Mouse (Mus musculus) adrenal gland, adult 18-20 months (tissue): ENCODE results near the gene Mrpl58. TPM values are rescaled to one million over a fixed set of nuclear protein-coding genes. Genes with fewer than 3 reads are reported as not detected.

Experiments used
- DNase-seq, 2 experiments: peaks; one replicate each; pipeline ENCODE4 v3.0.0; 2021 to 2022; ENCODE audit warnings: low spot score in 2 of 2
- total RNA-seq, 2 experiments: library from RNA; stranded (reverse); gene quantifications; 1 replicate in 1 of 2; 2 replicates in 1 of 2; pipeline ENCODE4 v1.2.3; 2021

Gene Mrpl58
- total RNA-seq, 2 experiments from 2014 or later = 133 to 137 TPM

DNA sequence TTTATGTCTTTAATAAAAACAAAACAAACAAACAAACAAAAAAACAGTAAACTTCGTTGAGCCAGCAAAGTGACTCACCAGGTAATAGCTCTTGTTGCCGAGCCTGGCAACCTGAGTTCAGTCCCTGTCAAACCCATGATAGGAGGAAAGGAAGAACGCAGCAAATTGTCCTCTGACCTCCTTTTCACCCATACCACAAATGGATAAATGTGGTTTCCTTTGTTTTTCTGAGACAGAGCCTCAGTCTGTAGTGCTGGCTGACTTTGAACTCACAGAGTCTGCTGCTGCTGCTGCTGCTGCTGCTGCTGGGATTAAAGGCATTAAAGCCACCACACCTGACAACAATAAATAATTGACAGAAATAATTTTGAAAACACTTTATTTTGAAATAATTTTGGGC is 19.5 kb downstream of the Mrpl58 start:
- DNase-seq = no peak

DNA sequence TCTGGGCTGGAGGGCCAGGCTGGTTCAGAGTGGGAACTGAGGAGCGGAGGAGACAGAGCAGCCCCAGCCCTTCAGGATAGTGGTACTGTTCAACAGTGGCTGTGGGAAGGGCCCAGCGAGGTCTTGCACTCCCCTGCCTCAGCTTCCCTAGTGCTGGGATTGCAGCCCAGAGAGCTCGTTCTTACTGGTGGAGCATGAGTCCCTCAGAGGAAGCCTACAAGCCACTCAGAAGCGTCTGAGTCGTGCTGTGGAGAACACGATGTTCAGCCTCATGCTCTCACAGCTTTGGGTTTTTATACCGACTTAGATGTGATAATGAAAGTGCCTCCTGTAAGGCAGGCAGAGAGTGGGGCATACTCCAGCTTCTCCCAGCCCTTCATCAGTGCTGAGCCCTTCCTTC is 21.1 kb downstream of the Mrpl58 start:
- no peak for DNase-seq

DNA sequence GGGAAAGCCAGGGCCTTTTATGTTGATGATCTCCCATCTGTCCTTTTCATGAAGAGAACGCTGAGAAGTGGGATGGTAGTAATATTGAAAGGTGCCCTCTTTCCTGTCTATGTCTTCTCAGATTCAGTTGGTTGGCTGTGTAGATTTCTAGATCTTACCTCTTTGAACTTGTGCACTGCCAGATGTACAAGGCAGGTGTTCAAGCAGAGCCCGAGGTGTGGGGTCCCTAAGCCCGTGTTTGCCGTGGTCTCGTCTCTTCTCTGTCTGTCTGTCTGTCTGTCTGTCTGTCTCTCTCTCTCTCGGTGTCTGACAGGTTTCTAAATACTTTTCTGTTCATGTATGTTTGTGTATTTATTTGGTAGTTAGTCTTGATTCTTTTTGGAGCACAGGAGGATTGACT is 22.1 kb downstream of the Mrpl58 start:
- no peak for DNase-seq

DNA sequence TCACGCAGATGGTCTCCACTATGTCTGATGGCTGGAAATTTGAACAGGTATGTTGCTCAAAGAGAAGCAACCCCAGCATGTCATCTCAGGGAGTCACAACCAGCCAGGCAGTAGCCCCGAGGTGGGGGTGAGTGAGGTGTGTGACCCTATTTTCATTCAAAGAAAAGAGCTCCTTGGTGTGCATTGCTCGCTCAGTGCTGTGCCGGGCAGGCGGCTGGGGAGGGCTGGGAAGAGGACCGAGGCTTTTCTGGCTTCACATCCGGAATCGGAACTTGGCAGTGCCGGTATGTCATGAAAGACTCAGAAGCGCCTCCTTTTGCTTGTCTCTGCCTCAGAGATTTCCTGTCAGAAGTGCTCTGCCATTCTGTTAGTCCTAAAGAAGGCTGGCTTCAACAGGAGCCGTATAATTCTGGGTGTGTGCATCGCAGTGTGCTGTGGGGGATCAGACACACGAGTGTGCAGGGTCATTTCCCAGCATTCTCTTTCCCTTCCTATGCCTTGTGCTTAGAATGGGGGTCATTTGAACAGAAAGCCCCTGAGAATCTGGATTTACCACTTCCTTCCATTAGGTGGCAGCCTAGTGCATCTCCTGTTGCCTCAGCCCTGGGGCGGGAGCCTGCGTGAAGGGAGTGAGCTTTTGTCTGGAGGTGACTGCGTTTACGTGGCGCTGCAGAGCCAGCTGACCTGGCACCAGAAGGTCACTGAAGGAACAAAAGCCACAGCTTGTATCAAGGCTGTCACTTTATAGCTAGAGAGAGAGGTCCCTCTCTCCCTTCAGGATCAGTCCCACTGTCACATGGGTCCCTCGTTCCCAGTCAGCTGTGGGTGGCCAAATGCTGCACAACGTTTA is 24.2 kb downstream of the Mrpl58 start:
- DNase-seq = peak; percentile 48 to 58

DNA sequence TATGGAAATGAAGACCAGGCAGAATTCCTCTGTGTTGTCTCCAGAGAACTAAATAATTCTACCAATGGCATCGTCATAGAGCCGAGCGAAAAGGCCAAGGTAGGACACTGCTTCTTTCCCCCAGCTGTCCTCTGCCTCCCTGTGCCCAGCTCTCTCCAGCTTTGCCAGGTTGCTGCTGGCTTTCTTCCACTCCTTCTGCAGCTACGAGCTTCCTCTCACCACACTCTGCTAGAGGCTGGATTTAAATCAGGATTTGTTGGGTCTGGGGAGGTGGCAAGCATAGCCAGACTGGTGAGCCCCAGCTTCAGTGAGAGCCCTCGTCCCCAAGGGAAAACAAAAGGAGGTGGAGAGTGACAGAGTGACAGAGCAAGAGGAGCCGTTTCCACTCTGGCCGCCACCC is 25.8 kb downstream of the Mrpl58 start:
- no peak for DNase-seq

DNA sequence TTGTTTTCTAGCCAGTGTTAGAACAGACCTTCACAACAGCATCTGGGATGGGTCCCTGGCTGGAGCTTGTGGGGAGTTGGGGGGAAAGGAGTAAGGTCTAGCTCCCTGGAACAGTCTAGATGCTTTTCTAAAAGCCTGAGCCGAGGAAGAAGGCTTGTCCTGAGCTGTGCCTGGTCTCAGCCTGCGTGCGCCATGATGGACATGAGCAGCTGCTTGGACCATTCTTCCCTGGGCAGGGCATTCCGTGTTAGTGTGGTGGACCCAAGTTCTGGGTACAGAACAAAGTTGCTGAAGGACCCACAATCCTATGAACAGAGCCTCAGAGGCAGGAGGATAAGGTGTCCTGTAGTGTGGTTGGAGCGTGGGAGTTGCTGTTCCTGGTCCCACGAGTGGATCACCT is 27.0 kb downstream of the Mrpl58 start:
- no peak for DNase-seq

DNA sequence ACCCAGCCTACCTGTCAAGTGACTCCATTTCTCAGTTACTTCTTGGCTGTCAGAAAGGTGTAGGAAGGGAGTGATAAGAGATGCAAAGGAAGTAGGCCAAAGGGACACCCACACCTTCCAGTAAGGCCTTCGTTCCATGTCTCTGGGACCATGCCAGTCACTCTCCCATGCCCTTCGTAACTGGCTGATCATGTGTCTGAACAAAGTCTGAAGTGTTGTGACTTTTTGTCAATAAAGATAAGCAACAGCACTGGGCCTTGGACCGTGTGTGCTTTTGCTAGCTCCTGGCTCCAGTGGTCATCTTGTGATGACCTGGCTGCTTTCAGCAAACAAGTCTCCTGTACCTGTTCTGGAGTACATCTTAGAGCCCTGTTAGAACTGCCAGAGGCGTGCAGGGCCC is 29.3 kb downstream of the Mrpl58 start:
- no peak for DNase-seq

DNA sequence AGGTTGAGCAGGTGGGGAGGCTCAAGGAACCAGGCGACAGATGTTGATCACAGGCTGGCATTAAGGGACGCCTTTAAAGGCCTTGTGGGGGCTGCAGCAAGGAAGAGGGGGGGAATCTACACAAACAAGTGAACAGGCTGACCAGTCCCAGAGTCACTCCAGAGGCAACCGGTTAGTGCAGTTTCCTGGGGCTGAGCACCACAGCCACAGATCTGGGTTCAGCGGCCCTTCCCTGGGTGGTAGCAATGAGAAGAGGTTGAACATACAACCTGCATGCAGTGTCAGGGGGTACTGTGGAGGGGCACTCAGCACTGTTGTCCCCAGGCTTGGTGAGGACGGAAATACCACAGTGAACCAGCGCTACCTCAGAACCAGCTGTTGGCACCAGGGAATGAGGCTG is 29.8 kb downstream of the Mrpl58 start:
- no peak for DNase-seq

DNA sequence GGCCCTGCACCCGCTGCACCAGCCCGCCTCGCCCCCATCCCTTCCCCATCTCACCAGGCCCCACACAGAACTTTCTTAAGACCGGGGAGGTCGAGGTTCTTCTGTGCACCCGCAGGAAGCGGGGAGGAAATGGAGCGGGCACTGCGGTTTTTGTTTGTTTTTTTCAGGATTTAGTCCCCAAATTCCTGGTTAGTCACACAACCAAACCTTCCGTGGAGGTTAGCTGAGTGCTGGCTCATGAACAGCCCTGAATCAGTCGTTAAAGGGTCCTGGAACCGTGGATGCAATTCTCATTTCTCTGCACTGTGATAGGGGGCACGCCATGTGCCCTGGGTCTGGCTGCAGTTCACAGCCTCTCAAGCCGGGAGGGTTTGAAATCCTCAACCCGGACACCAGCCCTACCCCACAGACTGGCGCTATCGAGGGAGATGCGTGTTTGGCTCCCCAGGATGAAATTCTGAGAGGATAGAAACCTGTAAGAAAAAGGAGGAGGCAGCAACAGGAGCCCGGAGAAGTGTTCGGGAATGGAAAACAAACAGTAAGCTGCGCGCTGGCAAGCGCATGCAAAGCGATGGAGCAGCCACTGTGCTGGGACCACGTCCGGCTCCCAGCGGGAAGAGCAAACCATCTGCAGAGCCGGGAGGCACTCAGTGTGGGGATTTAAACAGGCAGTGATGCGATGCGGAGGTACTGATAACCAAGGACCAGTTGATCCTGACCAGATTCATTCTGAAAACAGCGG is 32.2 kb downstream of the Mrpl58 start:
- DNase-seq = no peak

DNA sequence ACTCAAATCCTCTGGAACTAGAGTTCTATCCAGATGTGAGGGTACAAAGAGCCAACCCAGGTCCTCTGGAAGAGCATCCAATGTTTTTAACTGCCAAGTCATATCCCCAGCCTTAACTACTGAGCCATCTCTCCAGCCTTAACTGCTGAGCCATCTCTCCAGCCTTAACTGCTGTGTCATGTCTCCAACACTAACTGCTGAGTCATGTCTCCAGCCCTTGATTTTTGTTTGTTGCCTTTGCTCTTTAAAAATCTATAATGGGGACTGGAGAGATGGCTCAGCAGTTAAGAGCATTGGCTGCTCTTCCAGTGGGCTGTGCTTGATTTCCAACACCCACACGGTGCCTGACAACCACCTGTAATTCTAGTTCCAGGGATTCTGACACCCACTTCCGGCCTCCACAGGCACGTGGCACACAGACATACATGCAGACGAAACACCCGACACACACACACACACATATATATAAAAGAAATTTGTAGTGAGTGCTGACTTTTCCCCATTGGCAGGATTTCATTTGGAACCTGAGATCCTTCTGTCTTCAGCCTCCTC is 34.1 kb downstream of the Mrpl58 start:
- no peak for DNase-seq

DNA sequence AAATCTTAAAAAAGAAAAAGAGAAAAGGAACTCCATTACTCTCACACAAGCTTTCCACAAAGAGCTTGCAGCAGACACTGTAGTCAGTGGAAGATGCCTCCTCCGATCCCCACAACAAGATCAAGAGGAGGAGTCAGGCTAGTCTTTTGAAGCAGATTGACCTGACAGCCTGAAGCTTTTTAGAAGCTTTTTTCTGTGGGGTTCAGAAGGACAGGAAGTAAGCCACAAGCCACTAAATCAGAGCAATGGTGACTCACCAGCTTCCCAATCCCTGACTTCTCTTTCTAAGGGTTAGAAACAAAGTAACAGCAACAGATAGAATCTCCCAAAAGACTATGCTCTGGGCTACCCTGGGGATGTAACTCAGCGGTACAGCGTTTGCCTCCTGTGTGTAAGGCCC is 35.8 kb downstream of the Mrpl58 start:
- DNase-seq = no peak

DNA sequence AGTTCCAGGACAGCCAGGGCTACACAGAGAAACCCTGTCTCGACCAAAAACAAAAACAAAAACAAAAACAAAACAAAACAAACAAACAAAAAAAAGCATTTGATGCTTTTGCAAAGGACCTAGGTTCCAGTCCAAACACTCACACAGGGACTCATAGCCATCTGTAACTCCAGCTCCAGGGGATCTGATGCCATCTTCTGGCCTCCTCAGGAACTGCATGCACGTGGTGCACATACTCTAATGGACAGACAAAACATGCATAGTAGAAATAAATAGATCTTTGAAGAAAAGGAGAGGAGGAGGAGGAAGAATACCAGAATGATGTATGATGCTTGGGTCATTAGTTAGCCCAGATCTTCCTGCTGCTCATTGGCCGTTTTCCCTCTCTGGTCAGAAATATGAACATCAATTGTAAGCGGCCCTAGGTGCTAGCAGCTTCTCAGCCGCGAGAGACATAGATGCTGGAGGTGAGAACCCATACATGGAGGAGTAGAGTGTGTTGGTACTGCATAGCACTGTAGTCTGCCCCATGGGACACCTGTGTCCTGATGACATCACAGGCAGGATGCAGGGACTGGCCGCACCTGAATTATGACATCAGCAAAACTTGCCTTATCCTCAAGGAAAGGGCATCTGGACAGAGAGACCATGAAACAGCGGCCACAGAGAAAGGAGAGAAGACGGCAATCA is 36.5 kb downstream of the Mrpl58 start, which contains the start of gene Trim80:
TSS of gene Trim80 (plus strand) at position 640 of the 690 bp plus-strand sequence.
- no peak for DNase-seq

DNA sequence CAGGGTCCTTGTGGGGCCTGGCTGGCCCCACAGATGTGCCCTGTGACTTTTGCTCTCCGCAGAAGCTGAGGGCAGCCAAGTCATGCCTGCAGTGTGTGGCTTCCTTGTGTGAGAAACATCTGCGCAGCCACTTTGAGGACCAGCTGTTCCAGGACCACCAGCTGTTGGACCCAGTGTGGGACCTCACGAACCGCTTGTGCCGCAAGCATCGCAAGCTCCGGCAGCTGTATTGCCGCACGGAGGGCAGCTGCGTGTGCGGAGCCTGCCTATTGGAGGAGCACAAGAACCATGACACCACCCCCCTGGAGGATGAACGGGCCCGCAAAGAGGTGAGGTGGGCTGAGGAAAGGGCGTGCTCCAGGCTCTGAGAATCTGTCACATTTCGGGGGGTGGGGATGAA is 37.9 kb downstream of the Mrpl58 start:
- no peak for DNase-seq

DNA sequence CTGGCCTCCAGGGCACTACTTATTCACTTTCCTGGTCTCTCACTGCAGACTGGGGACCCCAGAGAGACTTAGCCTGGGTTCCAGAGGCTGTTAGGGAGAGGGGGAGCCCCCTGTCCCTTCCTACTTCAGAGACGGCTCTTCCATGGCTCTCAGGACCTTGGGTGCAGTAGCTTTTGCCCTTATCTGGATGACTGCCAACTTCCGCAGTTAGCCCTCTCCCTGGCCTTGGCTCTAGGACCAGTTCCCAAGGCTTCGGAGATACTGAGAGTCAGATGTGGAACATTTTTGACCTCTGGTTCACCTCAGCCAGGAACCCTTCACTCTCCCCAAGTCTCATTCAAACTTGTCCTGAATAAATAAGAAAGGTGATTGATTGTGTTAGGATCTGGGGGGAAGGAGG is 43.4 kb downstream of the Mrpl58 start:
- peak in 1 of 2 experiments; percentile 42 for DNase-seq

DNA sequence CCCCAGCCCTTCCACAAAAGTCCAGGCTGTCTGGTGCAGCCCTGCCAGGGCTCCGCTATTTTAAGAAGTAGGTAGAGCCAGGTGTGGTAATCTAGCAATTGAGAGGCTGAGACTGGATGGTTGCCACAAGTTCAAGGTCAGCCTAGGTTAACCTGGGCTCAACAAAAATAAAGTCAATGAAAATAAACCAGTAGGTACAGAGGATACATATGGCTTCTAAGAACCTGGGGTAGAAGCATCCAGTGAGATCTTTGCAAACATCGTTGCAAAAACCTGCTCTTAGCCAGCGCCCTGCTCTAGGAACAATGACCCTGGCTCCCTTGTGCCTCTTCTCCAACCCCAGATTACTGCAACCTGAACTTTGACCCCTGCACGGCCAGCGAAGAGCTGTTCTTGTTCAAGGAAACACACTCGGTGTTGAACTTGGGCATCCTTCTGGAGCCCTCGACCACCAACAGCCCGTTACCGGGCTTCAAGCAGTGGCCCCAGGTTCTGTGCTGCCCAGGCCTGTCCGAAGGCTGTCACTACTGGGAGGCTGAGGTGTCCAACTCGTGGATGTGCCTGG is 43.9 kb downstream of the Mrpl58 start:
- DNase-seq = no peak

DNA sequence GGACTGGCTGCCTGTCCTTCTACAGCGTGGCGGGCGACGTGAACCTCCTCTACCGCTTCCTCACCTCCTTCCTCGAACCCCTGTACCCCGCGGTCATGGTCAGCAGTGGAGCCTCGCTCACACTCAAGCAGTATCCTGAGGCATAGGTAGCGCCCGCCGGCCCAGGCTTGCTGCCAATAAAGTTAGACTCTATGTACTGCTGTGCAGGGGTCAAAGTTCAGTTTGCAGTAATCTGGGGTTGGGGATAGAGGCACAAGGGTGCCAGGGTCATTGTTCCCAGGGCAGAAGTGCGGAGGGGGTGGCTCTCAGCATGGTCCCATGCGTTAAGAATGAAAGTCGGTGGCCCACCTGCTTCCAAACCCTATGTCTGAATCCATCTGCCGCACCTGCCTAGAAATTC is 44.5 kb downstream of the Mrpl58 start:
- DNase-seq = no peak

DNA sequence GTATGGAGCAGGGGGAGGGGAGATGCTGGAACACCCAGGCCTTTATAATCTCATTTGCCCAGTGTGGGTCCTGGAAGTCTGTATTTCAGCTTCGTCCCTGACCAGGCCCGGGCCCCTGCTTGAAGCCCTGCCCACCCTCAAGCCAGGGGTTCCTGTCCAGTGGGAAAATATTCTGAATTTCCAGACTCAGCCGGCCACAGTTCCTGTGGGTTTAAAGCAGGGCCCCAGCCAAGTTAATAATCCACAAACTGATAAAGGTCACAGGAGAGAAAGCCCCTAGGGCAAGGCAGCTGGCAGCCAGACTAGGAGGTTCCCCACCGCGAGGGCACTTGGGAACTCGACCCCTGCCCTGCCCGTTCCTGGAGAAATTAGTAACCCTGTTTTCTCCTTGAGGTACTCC is 45.4 kb downstream of the Mrpl58 start:
- DNase-seq = no peak

DNA sequence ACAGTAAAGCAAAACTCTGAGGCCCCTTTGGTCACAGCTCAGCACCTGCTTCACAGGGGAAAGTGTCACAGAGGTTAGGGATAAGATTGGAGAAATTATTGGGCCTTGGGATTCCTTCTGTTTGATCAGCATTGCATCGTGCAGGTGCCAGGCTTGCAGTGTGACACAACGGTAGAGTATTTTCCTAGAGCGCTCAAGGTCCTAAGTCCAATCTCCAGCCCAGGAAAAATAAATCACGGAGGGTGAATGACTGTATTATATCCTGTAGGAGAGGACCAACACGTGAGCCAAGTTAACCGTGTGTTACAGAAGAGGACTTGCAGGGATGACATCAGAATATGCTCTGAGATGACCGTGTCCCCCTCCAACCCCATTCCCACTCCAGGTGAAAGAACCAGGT is 46.6 kb downstream of the Mrpl58 start:
- no peak for DNase-seq

DNA sequence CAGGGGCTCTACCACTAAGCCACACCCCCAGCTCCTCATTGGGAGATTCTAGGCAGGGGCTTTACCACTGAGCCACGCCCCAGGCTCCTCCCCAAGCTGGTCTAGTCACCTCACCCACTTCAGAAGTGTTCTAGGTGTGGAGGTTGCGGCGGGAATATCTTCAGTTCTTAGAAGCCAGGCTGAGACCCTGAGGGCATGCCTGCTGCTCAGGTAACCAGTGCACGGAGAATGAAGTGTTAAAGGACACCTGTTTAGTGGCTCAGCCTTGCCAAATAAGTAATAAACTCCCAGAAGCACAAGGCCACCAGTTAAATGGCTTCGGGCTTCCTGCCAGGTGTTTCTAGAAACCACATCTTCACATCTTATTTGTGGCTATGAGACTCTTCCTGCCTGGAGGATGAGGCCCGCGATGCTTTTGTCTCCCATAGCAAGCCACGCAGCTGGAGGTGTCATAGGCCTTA is 48.3 kb downstream of the Mrpl58 start:
- no peak for DNase-seq

DNA sequence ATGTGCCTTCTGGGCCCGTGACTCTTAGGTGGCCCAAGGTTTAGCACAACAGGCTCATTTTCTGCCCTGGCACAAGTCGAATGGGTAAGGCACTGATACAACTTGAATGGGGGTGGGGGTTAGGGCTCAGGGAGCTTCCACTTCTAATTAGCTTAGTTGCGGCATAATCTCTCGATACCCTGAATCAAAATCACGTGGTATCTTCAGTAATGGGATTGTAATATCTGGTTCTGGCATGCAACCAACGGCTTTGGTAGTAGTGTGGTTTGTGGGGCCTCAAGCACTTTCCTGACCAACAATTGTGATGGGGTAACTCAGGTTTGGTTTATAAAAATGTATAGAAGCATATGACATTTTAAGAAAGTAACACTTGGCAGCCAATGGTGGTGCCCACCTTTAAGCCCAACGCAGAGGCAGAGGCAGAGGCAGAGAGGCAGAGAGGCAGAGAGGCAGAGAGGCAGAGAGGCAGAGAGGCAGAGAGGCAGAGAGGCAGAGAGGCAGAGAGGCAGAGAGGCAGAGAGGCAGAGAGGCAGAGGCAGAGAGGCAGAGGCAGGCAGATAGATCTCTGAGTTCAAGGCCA is 48.8 kb downstream of the Mrpl58 start:
- DNase-seq = no peak

DNA sequence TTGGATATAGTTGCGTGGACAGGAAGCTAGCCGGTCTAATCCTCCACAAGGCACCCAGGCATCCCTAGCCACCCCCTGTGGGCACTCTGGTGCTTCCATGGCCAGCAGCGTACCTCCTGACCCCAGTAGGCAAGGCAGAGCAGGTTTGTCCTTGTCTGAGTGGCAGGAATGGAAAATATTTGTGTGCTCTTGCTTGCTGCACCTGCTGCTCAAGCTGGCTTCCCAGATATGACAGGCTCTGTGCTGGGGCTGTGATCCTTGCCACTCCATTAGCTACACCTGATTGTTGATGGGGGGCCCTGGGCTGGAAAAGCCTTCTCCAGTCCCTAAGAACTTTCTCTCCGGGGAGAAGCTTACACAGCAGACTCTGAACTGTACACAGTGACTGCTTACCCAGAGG is 49.8 kb downstream of the Mrpl58 start:
- DNase-seq = no peak
